Mouse (Mus musculus): Measurements from ENCODE around the gene Slc44a2.

- TF ChIP-seq CTCF (IDR thresholded peaks at IDR 0.05; ENCODE audit: low read depth) (no peak), EP300 (IDR thresholded peaks at IDR 0.05; ENCODE audit: low read depth) (no peak)
These were observed 29.9 kb upstream of the Slc44a2 start for GRCm38 (mm10) chr9:21290589-21290988.
